In genomic region chr3:152701536-152701935, GRCm38 (mm10) we compare ENCODE assay signal across 9 mouse cellular contexts. TPM values are rescaled to one million over a fixed set of nuclear protein-coding genes. Genes with fewer than 3 reads are reported as not detected.
A peak's percentile ranks its signal among the peaks of the same experiment; 100 is the strongest.
DNase-seq lines count a peak whose midpoint lies in the region; ATAC-seq and TF ChIP-seq lines count a peak whose summit lies in the region.
"Not testable (repeated sequence)": the region's sequence is repeated elsewhere in the genome, so short reads cannot be mapped to it uniquely, and the experiment has no call there.
"Had no signal": no experiment of that assay in that cellular context is flagged by ENCODE, and none has a peak within 500 bp of the region (broad histone marks: within the 10 kb centered on the region; RNA-seq: fewer than 3 reads in every experiment).

No protein-coding gene starts in this region.

- H3K4me2 ChIP-seq in hindbrain, postnatal 0 days (ENCODE audit: low read depth, low read length); limb, embryonic 11.5 days (ENCODE audit: low read depth, severe bottlenecking); liver, embryonic 15.5 days: not testable (repeated sequence)

- H3K36me3 ChIP-seq in ES-E14 (ENCODE audit: control insufficient read depth, insufficient read depth, low read length, poor library complexity, severe bottlenecking); forebrain, embryonic 10.5 days (replicated peaks); hindbrain, postnatal 0 days (ENCODE audit: insufficient read depth, low read length); limb, embryonic 11.5 days (ENCODE audit: control insufficient read depth, insufficient read depth, low read length); liver, embryonic 15.5 days (replicated peaks); splenic B cell, adult 2 months (ENCODE audit: control insufficient read depth, insufficient read depth, low read length, poor library complexity, severe bottlenecking): not testable (repeated sequence)

- not testable (repeated sequence) for H3K9me3 ChIP-seq in ES-E14 (ENCODE audit: control insufficient read depth, insufficient read depth, low read depth, low read length); forebrain, embryonic 10.5 days; hindbrain, postnatal 0 days (ENCODE audit: low read length); limb, embryonic 11.5 days (ENCODE audit: control insufficient read depth, low read length); liver, embryonic 15.5 days (replicated peaks)

- not testable (repeated sequence) for H3K9ac ChIP-seq in ES-E14 (ENCODE audit: insufficient read depth, low read depth, low read length, poor library complexity, severe bottlenecking); hindbrain, postnatal 0 days (replicated peaks; ENCODE audit: low read length); limb, embryonic 11.5 days (ENCODE audit: low read length); liver, embryonic 15.5 days

- not testable (repeated sequence) for H3K27me3 ChIP-seq in forebrain, embryonic 10.5 days (ENCODE audit: poor library complexity, severe bottlenecking); hindbrain, postnatal 0 days (ENCODE audit: insufficient read depth, low read length); limb, embryonic 11.5 days (ENCODE audit: control insufficient read depth, insufficient read depth, low read length); liver, embryonic 15.5 days; splenic B cell, adult 2 months (ENCODE audit: control insufficient read depth, insufficient read depth, low read length, poor library complexity, severe bottlenecking)

- H3K27ac ChIP-seq in ES-E14 (ENCODE audit: insufficient read depth, low read depth, low read length, poor library complexity, severe bottlenecking); forebrain, embryonic 10.5 days; hindbrain, postnatal 0 days; limb, embryonic 11.5 days (replicated peaks; ENCODE audit: low read depth, low read length); liver, embryonic 15.5 days (replicated peaks): not testable (repeated sequence)

- H3K4me3 ChIP-seq in ES-E14 (ENCODE audit: insufficient read depth in 1 of 2, low read depth in 1 of 2, low read length in 2 of 2, poor library complexity in 1 of 2, severe bottlenecking in 1 of 2); forebrain, embryonic 10.5 days; hindbrain, postnatal 0 days (ENCODE audit: low read length); limb, embryonic 11.5 days (ENCODE audit: low read depth, low read length); liver, embryonic 15.5 days (replicated peaks): not testable (repeated sequence)

- in situ Hi-C loops in ES-E14 (cut with MboI; ENCODE audit: low sequenced_read_pairs in 2 of 2, unreplicated experiment in 2 of 2) = not testable (repeated sequence)

- WGBS in forebrain, embryonic 10.5 days = 91% methylated on average over 8 of the region's 8 CpGs
- WGBS in hindbrain, postnatal 0 days = 95% methylated on average over 8 of the region's 8 CpGs
- 93% methylated on average over 8 of the region's 8 CpGs for WGBS in limb, embryonic 11.5 days
- WGBS in liver, embryonic 15.5 days (ENCODE audit: insufficient replicate concordance) = 75% methylated on average over 8 of the region's 8 CpGs

- peak; percentile 29 for DNase-seq in 3134 (ENCODE audit: extremely low read depth, insufficient read length, low spot score)
- peak; percentile 40 for DNase-seq in ES-E14 (ENCODE audit: low read depth, low spot score)
- peak; percentile 20 for DNase-seq in c-Kit-negative CD71-positive TER-119-positive erythroid progenitor cells, embryonic 14.5 days (ENCODE audit: low read depth, low spot score)
- peak; percentile 13 for DNase-seq in forebrain, embryonic 10.5 days (ENCODE audit: extremely low spot score, low spot score)
- DNase-seq in hindbrain, postnatal 0 days (ENCODE audit: low spot score); limb, embryonic 11.5 days (ENCODE audit: low spot score): not testable (repeated sequence)
- peak; percentile 32 for DNase-seq in splenic B cell, adult 2 months (ENCODE audit: low read depth, low spot score)

- ATAC-seq in hindbrain, postnatal 0 days = peak; percentile 7; the same call in 1 of the 2 replicates
- peak; percentile 78; the same call in 1 of the 2 replicates for ATAC-seq in limb, embryonic 11.5 days (ENCODE audit: insufficient number of reproducible peaks, low FRiP score, low TSS enrichment, low read depth)
- 0 out of 2 replicates have a peak, but pooled peaks have one; percentile 49 for ATAC-seq in liver, embryonic 15.5 days (ENCODE audit: insufficient read depth)

- not testable (repeated sequence) for TF ChIP-seq CTCF in hindbrain, postnatal 0 days (IDR thresholded peaks at IDR 0.05; ENCODE audit: low read depth)

- H3K4me1 ChIP-seq in ES-E14 (ENCODE audit: control insufficient read depth in 2 of 2, insufficient read depth in 2 of 2, low read length in 2 of 2, poor library complexity in 1 of 2); forebrain, embryonic 10.5 days; hindbrain, postnatal 0 days (ENCODE audit: insufficient read depth, low read length); limb, embryonic 11.5 days (ENCODE audit: control insufficient read depth, insufficient read depth, low read length); liver, embryonic 15.5 days (replicated peaks): not testable (repeated sequence)

RNA-seq across cellular contexts. Expression of gene Pigk, which starts 12.4 kb away (rescaled TPM):
- 43.4 and 44.6 TPM in 2 replicates for total RNA-seq in ES-E14 (2012; rRNA removed)
- polyA plus RNA-seq in forebrain, embryonic 10.5 days (2016; fragmentation: Nextera tagmentation; extraction: Ambion mirVana) = 31.9 and 38.4 TPM in 2 replicates
- total RNA-seq in hindbrain, postnatal 0 days (2014; rRNA removed) = 35.8 and 38.2 TPM in 2 replicates
- polyA plus RNA-seq in hindbrain, postnatal 0 days (2015; fragmentation: Nextera tagmentation; extraction: Ambion mirVana) = 57.8 and 62.1 TPM in 2 replicates
- 32.8 and 45.3 TPM in 2 replicates for polyA plus RNA-seq in limb, embryonic 11.5 days (2014; fragmentation: Nextera tagmentation; extraction: Ambion mirVana)
- polyA plus RNA-seq in liver, embryonic 15.5 days (2015; fragmentation: Nextera tagmentation; extraction: Ambion mirVana) = 20.6 and 23.5 TPM in 2 replicates

RNA-seq across cellular contexts. Expression of gene Ak5, which starts 33.4 kb away (rescaled TPM):
- 0.42 and 0.76 TPM in 2 replicates for total RNA-seq in ES-E14 (2012; rRNA removed)
- 0.41 and 0.44 TPM in 2 replicates for polyA plus RNA-seq in forebrain, embryonic 10.5 days (2016; fragmentation: Nextera tagmentation; extraction: Ambion mirVana)
- 14.8 and 20.4 TPM in 2 replicates for total RNA-seq in hindbrain, postnatal 0 days (2014; rRNA removed)
- 18.8 and 20.3 TPM in 2 replicates for polyA plus RNA-seq in hindbrain, postnatal 0 days (2015; fragmentation: Nextera tagmentation; extraction: Ambion mirVana)
- 2.0 and 2.4 TPM in 2 replicates for polyA plus RNA-seq in limb, embryonic 11.5 days (2014; fragmentation: Nextera tagmentation; extraction: Ambion mirVana)
- polyA plus RNA-seq in liver, embryonic 15.5 days (2015; fragmentation: Nextera tagmentation; extraction: Ambion mirVana) = 0.14 and 0.20 TPM in 2 replicates
- polyA plus RNA-seq: small intestine, adult 2 months had no signal

Comparison
In these comparisons a context has a peak if more than half of its experiments do, and no peak if none do; other contexts are left out.
1. ATAC-seq: peak in every context shown above with its lines; median percentile 78 in limb, embryonic 11.5 days; 49 in liver, embryonic 15.5 days; 7 in hindbrain, postnatal 0 days.